Mouse (Mus musculus) cerebellum, postnatal 10 days (tissue): ENCODE measurements around the gene Procr.
"Not testable (repeated sequence)": the region's sequence is repeated elsewhere in the genome, so short reads cannot be mapped to it uniquely, and the experiment has no call there.

Experiments
- DNase-seq, 2 experiments: peaks; one replicate each; pipeline ENCODE4 v3.0.0; 2021; ENCODE audit warnings: mixed read lengths in 2 of 2

Gene Procr

DNA sequence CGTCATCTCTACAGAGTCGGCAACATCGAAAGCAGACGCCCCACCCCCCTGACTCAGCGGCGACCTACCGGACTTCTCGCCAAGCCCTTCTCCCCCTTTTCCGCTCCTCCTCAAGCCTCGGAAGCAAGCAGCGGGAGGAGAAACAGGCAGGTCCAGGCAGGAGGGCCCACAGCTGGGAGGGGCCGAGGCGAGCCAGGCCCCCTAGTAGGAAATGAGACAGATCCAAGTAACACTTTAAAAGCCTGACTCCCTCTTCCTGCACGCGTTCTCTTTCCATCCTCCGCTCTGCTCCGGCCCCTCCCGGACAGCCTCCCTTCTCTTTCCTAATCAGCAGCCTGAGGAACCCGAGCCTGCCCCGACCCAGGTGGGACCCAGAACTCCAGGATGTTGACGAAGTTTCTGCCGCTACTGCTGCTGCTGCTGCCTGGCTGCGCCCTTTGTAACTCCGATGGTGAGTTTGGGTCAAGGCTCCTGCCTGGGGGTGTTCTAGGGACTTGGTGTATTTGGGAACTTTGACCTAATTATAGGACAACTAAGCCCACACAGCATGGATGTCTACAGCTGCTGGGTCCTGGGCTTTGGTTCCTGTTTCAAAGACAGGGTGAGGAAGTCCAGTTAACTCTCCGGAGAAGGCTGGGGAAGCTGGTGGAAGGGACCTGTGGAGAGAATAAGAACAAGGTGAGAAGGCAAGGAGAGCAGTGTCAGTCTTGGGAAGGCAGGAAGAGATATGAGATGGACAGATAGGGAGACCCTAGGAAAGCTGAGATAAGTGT lies at the start of gene Procr:
Procr (plus strand) TSS at position 104 of the 773 bp plus-strand sequence.
- no peak for DNase-seq

DNA sequence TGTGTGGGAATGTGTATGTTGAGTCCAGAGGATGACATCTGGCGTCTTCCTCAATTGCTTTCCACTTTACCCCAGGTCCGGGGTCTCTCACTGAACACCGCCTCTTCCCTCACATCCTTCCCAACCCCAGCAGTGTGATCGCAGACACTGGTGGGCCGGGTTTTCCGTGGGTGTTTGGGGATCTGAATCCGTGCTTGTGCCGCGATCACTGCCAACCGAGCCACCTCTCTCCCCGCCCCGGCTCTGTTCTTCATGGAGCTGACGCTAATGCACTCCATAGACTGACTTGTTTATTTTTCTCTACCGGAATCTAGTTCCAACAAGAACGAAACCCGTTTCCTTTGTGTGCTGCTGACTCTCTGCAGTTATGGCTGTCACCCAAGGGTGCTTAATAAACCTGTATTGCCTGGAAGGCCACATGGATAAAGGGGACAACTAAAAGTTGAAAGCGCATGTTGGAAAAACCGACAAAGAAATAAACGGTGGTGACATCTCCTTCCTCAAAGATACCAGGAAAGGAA lies 49.5 kb upstream of the Procr start:
- no peak for DNase-seq

DNA sequence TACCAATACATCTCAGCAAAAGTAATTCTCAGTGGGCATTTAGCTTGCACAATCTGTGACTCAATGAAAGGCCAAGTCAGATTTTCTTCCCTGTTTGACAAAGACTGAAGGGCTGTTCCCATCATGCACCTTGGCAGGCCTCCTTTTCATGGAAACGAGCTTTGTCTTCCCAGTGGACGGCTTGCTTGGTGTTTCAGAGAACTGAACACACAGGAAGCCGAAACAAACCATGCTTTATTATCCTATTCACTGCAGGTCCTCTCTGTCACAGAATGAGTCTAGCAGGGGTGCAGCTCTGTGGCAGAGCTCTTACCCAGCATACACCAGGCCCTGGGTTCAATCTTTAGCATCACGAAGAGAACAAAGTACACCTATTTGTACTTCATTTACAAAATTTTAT lies 47.3 kb upstream of the Procr start:
- DNase-seq = no peak

DNA sequence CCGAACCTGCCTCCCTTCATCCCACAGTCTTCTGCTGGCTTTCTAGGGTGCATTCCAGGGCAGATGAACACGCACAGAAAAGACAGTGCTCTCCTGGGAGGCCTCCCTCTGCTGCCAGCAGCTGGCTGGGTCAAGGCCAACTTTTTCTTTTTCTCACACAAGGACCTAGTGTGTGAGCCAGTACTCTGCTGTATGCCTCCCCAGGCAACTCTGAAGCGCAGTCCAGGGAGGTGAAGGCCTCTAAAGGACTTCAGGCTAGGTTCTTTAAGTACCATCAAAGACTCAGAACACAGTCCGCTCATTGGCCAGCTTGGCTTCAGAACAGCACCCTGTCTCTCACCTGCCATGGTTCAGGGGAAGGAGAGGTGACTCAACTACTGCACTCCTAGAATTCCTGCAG lies 43.7 kb upstream of the Procr start:
- peak; percentile 44 to 59 for DNase-seq

DNA sequence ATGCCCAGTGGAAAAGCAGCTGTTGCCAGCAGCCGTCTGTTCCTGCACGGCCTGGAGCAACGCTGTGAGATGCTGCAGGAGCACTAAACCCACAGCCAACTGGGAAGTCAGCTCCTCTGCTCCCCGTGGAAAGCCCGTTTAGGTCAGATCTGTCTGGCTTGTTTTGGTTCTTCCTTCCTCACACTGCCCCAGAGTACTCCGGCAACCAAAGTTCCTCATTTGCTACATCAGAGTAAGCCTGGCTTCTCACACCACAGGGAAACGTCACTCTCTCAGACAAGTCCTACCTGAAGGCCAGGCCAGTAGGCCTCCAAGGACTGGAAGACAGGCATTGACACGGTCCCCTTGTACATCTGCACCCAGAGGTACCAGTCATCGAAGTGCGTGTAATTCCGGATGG lies 40.4 kb upstream of the Procr start:
- no peak for DNase-seq

DNA sequence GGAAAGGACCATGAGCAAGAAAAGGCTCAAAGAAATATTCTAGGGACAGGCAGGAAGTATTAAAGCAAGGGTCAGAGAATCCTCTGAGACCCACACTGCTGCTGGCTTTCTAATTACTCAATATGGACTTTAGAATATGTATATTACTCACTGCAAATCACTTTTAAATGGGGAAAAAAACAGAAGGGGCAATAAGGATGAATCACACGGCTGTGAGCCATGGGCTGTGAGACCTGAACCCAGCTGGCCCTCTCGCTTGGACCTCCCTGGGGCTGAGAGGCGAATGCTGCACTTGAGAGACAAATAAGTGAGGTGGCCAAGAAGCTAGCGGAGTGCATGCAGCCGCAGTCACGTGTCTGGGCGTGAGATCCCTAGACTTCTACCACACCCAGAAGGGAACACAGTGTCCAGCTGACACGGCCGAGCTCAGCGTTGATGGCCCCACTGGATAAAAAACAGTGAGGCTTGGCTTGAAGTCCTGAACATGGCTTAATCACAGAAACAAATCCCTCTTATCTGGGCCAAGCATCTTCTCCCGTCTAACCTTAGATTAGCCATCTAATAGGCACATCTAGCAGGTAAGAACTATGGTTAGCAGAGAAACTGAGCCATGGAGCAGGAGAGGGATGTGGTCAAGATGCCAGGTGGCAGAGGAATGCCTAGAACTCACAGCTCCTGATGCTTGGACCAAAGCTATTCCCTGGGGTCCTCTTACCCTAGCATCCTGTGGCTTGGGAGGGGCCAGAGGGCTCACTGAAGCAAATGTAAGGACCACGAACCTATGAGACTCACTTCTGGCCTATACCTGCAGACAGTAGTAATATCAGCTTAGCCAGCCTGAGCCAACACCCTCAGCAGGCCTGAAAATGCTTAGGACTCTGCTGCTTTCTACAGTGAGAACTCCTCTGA lies 33.6 kb upstream of the Procr start:
- no peak for DNase-seq

DNA sequence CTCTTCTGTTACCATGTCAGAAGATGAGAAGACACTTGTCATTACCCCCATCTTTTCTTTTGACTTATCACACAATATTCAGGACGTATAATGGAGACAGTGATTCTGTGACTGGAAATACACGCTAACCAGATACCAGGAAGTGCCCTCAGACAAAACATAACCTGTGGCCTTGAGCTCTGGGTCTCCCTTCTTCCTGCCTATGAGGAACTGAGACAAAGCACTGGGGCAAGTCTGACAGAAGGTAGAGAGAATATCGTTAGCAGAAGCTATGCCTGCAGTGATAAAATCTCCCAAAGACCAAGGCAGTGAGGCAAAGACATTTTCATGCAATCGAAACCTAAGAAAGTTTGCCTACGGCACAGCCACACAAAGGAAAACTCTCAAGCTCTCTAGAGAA lies 30.3 kb upstream of the Procr start:
- no peak for DNase-seq

DNA sequence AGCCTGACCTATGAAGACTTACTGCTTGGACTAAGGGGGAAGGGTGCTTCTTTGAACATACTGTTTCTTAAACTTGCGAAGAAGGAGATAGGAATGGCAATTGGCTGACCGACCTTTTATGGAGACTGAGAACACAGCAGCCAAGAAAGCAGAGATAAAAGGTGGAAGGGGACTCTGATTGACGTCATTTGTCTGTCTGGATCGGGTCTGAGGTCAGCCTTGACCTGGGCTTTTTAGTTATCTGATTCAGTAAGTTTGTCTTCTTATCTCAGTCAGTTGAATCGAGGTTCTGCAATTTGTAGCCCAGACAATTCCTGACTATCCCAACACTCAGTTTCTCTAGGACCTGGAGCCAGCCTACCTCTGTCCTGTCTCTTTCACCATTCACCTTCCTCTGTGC lies 26.9 kb upstream of the Procr start:
- DNase-seq = no peak

DNA sequence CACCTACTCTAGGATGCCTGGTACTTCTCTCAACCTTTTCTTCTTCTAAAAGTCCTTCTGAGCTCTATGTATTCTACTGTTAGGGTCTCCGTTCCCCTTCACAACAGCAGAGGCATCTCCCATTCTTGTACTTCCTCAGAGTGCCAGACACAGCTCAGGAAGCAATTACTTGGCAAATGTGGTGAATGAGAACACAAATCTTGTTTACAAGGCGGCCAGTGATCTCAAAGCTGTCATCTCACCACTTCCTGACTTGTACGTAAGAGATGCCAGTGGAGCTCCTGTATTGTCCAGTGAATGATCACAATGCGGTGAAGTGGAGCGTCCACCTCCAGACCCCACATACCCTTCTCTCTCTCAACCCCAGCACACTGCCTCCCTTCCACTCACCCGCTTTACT lies 26.4 kb upstream of the Procr start:
- DNase-seq = no peak

DNA sequence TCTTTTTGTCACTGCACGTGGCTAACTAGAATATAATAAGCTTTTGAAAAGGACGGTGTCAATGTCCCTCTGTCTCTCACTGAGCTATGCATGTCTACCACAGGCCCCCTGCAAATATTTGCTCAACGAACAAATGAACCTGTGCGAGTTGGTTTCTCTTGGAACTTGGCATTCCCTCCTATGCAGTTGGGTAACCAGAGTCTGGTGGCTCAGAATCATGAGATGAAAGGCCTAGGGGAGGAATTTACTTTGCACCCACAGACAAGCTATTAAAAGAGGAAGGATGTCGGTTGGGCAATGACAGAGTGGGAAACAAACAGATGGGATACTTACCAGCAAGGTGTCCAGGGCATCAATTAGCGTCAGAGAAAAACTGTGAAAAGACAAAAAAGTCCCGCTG lies 24.6 kb upstream of the Procr start:
- no peak for DNase-seq

DNA sequence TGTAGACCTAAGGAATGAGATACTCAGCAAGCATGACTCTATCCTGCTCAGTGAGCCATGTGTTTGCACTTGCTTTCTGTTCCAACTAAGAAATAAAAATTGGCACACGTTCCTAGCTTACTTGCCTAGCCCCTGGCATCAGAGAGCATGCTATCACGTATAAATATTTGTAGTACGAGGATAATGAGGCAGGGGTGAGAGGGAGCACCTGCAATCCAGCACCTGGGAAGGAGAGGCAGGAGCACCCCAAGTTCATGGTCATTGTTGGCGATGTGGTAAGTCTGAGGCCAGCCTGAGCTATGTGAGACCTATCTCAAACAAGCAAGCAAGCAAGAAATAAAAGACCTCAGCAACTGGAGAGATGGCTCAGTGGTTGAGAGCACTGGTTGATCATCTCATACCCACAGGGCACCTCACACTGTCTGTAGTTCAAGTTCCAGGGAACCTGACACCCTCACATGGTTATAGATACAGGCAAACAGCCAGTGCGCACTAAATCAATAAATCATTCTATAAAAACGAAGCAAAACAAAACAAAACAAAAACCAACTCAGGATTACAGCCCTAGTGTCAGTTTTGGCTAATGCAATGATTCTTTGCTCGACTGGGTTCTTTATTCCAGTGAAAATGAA lies 23.0 kb upstream of the Procr start:
- no peak for DNase-seq

DNA sequence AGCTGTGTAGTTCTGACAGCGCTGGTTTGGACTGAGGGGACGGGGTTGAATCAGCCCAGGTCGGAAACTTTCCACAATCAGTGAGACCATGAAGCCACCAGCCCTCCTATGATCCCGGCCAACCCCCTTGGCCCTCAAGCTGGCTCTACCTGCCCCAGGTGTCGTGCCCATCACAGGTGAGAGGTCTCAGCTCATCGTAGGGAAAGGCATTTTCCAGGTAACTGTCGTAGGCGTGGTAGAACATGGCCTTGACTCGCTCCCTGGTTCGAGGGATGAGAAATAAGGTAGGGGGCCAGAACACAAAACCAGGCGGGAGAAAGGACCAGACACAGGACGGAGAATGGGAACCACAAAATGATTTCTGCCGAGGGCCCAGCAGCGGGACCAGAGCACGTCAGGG lies 22.2 kb upstream of the Procr start:
- peak in 1 of 2 experiments; percentile 18 for DNase-seq

DNA sequence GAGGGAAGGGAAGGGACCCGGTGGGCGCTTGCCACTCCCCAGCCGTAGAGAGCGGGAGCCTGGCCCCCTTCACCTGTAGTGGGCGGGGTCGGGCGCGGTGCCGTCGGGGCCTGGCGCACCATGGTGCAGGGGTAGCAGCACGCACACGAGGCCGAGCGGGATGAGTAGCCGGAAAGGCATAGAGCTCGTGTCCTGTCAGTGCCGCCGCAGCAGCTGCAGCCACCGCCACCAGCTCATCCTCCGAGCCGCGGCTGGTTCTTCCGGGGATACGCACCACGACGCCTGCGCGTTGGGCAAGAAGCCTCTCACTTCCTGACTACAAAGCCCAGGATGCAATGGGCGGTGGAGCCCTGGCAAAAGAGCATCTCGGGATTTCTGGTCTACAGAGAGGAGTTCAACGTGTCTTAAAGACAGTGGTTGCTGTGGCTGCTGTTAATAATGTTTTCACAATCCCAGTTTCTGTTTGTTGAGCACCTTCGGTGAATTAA lies 21.7 kb upstream of the Procr start, which contains the start of gene Edem2:
Edem2 (minus strand) TSS at position 318 of the 488 bp plus-strand sequence.
- peak; percentile 92 to 95 for DNase-seq

DNA sequence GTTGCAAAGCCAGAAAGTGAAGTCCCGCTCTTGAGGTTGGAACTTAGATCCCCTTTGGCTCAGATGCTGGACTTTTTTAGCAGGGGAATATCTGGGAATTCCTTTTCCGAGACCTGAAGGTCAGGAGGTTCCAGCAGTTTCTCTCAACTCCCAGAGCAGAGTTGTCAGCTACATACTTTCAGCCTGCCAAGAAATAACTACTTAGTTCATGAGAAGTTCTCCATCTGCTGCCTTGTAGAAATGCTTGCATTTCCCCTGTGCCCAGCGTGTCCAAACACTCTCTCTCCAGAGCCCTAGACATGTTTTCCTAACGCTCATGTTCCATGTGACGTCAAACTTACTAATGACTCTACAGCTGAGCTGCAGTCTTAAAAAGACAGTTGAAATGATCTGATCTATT lies 15.8 kb upstream of the Procr start:
- no peak for DNase-seq

DNA sequence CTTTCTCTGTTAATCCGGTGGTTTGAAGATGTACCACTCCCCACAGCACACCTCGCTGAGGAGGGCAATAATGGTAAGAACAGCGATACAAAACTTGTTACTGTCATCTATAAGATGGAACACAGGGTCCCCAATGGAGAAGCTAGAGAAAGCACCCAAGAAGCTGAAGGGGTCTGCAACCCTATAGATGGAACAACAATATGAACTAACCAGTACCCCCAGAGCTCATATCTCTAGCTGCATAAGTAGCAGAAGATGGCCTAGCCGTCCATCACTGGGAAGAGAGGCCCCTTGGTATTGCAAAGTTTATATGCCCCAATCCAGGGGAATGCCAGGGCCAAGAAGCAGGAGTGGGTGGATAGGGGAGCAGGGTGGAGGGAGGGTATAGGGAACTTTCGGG lies 15.2 kb upstream of the Procr start, which contains the start of gene Gm17581:
Gm17581 (minus strand) TSS at position 101 of the 400 bp plus-strand sequence.
- DNase-seq = not testable (repeated sequence)

DNA sequence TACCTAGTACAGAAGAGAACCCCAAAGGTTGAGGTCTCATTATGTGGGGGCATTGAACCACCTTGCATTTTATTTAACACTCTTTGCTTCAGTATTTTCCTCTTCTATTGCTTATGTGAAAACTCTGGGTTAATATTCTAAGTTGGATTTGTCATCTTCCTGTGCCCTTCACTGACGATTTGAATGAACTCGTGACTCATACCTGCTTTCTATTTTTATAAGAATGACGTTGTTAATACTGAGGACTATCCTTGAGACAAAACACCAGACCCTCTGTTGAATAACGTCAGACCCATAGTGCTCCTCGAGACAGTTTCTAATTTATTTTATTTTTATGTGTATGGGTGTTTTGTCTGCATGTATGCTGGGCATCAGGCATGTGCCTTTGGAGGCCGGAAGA lies 14.0 kb upstream of the Procr start:
- no peak for DNase-seq

DNA sequence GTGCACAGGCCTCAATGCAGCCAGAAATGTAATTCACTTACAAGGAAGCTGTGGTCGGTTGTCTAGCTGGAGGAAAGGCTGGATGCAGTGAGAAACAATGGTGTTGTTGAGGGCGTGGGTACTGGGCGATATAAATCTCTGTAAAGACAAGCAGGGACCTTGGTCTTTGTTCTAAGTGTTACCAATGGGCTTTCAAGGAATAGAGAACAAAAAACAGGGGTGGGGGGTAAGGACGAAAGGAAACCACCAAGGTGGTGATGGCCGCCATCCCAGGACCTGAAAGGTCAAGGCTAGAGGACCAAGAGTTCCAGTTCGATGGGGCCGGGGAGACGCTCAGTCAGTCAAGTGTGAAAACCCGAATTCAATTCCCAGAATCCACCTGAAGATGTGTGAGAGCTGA lies 13.1 kb upstream of the Procr start:
- no peak for DNase-seq

DNA sequence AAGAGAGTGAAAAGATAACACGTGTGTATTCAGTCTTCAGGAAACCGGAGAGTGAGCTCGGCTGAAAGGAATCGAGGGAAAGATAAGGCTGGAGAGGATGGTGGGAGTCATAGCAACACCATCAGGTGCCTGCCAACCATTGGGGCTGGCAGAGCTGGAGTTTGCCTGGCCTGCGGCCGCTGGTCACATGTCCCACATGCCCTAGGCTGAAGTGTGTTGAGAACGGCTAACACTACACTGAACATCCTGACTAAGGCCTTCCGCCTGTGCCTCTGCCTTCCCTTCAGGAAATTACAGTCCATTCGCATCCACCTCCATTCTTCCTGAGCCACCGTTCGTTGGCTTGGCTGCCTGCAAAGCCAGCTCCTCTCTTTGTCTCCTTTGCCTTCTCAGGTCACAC lies 8.7 kb upstream of the Procr start:
- peak; percentile 25 to 31 for DNase-seq

DNA sequence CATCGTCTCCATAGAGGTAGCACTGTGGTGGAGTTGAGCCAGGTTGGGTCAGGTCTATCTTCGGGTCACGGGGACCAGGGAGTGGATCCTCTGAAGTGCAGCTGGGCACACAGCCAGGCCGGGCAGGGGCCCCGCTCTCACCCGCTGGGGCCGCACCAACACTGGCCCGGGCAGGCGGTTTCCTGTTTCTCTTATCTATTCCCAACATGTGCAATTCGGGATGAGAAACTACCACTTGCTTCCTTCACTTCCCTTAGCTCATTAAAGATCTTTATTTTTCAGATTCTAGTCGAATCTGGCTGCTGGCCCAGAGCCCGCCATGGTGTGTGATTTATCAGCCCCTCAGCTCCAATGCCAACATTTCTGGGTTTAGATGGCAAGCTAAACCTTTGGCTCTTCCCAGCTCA lies 8.0 kb upstream of the Procr start:
- DNase-seq = peak; percentile 43 to 47

DNA sequence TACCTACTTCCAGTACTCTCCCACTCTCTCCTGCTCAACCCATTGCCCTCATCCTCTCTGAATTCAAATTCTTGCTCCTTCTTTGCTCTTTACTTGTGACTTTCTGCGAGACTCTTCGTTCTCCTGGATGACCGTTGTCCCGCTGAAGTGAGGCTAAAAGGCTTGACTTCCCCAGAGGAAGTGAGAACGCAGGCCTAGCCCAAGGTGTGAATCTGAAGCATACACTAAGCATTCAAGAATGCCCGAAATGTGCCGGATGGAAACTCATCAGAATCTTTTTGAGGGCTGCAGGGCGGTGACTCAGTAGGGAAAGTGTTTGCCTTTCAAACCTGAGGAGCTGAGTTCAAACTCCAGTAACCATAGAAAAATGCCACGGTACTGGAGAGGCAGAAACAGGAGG lies 7.6 kb upstream of the Procr start:
- DNase-seq = no peak

DNA sequence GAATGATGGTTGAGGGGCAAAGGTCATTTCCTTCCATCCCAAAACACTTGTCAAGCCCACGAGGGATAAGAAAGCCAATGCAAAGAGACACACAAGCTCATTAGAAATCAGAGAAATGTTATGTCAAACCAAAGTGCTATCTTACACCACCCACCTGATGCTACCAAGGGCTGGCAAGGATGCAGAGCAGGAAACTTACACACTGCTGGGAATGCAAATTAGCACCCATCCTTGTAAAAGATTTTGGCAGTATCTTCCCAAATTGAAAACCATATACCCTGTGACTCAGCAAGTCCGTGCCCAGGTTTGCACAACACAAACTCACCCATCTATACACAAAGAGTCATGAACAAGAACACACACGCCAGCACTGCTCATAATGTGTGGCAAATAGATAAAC lies 5.4 kb upstream of the Procr start:
- DNase-seq = no peak

DNA sequence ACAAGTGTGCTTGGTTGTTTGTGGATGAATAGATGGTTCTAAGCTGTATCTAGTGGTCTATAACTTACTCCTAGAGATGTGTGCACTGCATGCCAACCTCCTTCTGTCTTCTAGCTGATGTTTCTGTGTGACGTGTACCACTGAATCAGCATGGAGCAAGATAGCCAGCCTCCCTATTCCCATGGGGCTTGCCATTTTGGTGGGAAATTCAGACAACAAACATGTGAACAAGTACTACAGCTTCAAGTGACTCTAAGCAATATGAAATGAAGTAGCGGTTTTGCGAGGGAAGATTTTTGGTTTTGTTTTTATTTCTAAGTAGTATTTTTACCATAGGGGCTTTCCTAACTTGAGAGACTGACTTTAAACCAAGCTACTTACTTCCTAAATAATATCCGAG lies 1.5 kb upstream of the Procr start:
- DNase-seq = no peak

DNA sequence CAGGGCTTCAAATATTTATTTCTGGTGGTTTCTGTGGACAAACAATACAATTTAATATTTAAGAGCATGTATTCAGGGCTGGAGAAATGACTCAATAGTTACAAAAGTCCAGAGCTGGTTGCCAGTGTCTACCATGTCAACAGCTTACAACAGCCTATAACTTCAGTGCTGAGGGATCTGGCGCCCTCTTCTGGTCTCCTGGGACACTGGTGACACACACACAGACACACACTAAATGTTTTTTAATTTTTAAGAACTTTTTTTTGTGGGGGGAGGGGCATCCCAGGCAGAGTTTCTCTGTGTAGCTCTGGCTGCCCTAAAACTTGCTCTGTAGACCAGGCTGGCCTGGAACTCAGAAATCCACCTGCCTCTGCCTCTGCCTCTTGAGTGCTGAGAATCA lies 4.8 kb downstream of the Procr start:
- peak; percentile 70 to 74 for DNase-seq
